ENCODE assay signal across 7 mouse cellular contexts in the genomic region with DNA sequence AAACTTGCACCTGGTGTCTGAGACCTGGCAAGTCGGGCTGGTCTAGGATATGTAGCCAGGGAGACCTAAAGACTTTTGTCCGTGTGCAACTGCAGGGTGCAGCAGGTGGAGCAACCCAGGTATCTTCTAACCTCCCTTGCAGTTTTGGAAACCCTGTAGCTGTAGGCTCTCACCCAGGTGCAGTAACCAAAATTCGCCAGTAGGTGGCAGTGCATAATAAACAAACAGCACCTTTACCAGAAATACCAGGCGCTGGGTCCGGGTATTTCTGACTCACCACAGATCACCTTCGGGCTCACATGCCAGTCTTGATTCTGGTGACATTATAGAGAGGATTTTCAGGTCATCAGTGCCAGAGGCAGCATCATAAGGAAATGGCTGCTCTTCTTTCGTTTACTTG. TPM values are rescaled to one million over a fixed set of nuclear protein-coding genes. Genes with fewer than 3 reads are reported as not detected.
DNase-seq lines count a peak whose midpoint lies in the region; ATAC-seq and TF ChIP-seq lines count a peak whose summit lies in the region.

No protein-coding gene starts in this region.

- TF ChIP-seq POLR2A in bone marrow macrophage, adult 2 months (IDR thresholded peaks at IDR 0.05; ENCODE audit: borderline replicate concordance, low read depth, low read length): no peak
- TF ChIP-seq POLR2A in small intestine, adult 2 months (IDR thresholded peaks at IDR 0.05; ENCODE audit: low read depth, low read length): no peak

- H3K27me3 ChIP-seq in small intestine, adult 2 months (ENCODE audit: control insufficient read depth, insufficient read depth, low read length): peaks cover 3% of the 10 kb centered on the region; the same call in 1 of the 2 replicates

- 2% methylated on average over 7 of the region's 7 CpGs for WGBS in small intestine, adult 2 months

- intact Hi-C loops in heart, postnatal 14 days (cut with DNase I): loop anchor here (1.0 to 5.0 kb wide), 4 partner anchors 85 to 298 kb away; partner anchors contain the start of genes Ddx31 and Gtf3c4

- DNase-seq in MN1 (ENCODE audit: low spot score): peak; percentile 78
- peak; percentile 77 to 83 for DNase-seq in heart, postnatal 14 days
- DNase-seq in left cerebral cortex, adult 11 months (ENCODE audit: low spot score): peak; percentile 56

- ATAC-seq in erythroblast, adult 5-6 weeks (replicated peaks; ENCODE audit: low FRiP score, poor library complexity, severe bottlenecking): 0 out of 2 replicates have a peak, but pooled peaks have one; percentile 50
- ATAC-seq in megakaryocyte-erythroid progenitor cell, adult 5-6 weeks (replicated peaks; ENCODE audit: low FRiP score, low TSS enrichment, poor library complexity, severe bottlenecking): peak; percentile 66; the same call in 1 of the 2 replicates

- no peaks in the 10 kb centered on the region for H3K36me3 ChIP-seq in small intestine, adult 2 months (ENCODE audit: control insufficient read depth, insufficient read depth, low read length)

- H3K4me3 ChIP-seq in bone marrow macrophage, adult 2 months (ENCODE audit: insufficient read depth, low read length): no peak overlapping the region
- H3K4me3 ChIP-seq in small intestine, adult 2 months (ENCODE audit: low read depth, low read length): no peak overlapping the region

- TF ChIP-seq CTCF in bone marrow macrophage, adult 2 months (IDR thresholded peaks at IDR 0.05; ENCODE audit: low read depth, low read length): peak; percentile 80
- TF ChIP-seq CTCF in small intestine, adult 2 months (IDR thresholded peaks at IDR 0.05; ENCODE audit: extremely low read depth, insufficient read length, insufficient replicate concordance, low read depth, low read length): peak; percentile 82; the same call in 1 of the 2 replicates

- 0 out of 2 replicates have a peak, but pooled peaks cover 5% of the 10 kb centered on the region for H3K4me1 ChIP-seq in bone marrow macrophage, adult 2 months (ENCODE audit: control insufficient read depth, insufficient read depth, low read length)
- no peaks in the 10 kb centered on the region for H3K4me1 ChIP-seq in small intestine, adult 2 months (ENCODE audit: control insufficient read depth, insufficient read depth, insufficient read length, low read length)

- H3K27ac ChIP-seq in bone marrow macrophage, adult 2 months (ENCODE audit: insufficient read depth, low read depth, low read length): no peak overlapping the region
- H3K27ac ChIP-seq in small intestine, adult 2 months (ENCODE audit: insufficient read depth, low read depth, low read length): no peak overlapping the region

RNA-seq across cellular contexts. Expression of gene Ak8, which starts 55.5 kb away (rescaled TPM):
- 2.5 and 2.6 TPM in 2 replicates for polyA plus RNA-seq in bone marrow macrophage, adult 2 months (2012; ENCODE audit: insufficient read depth, insufficient read length, missing spikeins)
- not detected in 2 replicates for total RNA-seq in erythroblast, adult 5-6 weeks (2015; ENCODE audit: low replicate concordance)
- total RNA-seq in erythroblast, adult 5-6 weeks (2017; ENCODE audit: low replicate concordance): not detected in 2 replicates
- total RNA-seq in heart, postnatal 14 days (2021): under 1 TPM in 1 of 2 experiments, not detected in 1; 0.24 TPM
- total RNA-seq in megakaryocyte-erythroid progenitor cell, adult 5-6 weeks (2014; fragmentation: Nextera tagmentation): 1.2 TPM in 1 of 2 replicates, not detected in the other
- total RNA-seq in megakaryocyte-erythroid progenitor cell, adult 5-6 weeks (2017): not detected in 2 replicates
- polyA plus RNA-seq in small intestine, adult 2 months (2012; rRNA removed): 0.06 and 0.11 TPM in 2 replicates

RNA-seq across cellular contexts. Expression of gene Spaca9, which starts 55.9 kb away (rescaled TPM):
- 4.8 and 5.9 TPM in 2 replicates for polyA plus RNA-seq in bone marrow macrophage, adult 2 months (2012; ENCODE audit: insufficient read depth, insufficient read length, missing spikeins)
- total RNA-seq in erythroblast, adult 5-6 weeks (2015; ENCODE audit: low replicate concordance): not detected in 2 replicates
- total RNA-seq in erythroblast, adult 5-6 weeks (2017; ENCODE audit: low replicate concordance): 0.85 TPM in 1 of 2 replicates, not detected in the other
- under 1 TPM in 1 of 2 experiments, not detected in 1; 0.53 TPM for total RNA-seq in heart, postnatal 14 days (2021)
- 2.7 TPM in 1 of 2 replicates, not detected in the other for total RNA-seq in megakaryocyte-erythroid progenitor cell, adult 5-6 weeks (2014; fragmentation: Nextera tagmentation)
- not detected in 2 replicates for total RNA-seq in megakaryocyte-erythroid progenitor cell, adult 5-6 weeks (2017)
- 1.4 TPM in 1 of 2 replicates, not detected in the other for polyA plus RNA-seq in small intestine, adult 2 months (2012; rRNA removed)
